Mouse (Mus musculus) spleen, adult 2 months (tissue): ENCODE data around the gene Rreb1. TPM values are rescaled to one million over a fixed set of nuclear protein-coding genes. Genes with fewer than 3 reads are reported as not detected.
A peak's percentile ranks its signal among the peaks of the same experiment; 100 is the strongest.

ENCODE experiments used
- DNase-seq, 2 experiments: peaks; one replicate each; pipeline versions ENCODE4 v3.0.0 to v3.0.0-alpha.2; 2012 to 2021; ENCODE audit warnings: low spot score in 2 of 2, low read depth in 1 of 2
- H3K27ac ChIP-seq: fragments of 200-500 bp; 2 replicates; pipeline ENCODE4 v1.5.1; 2012; ENCODE audit warnings: low read length, inconsistent platforms; ENCODE audit not compliant: insufficient read depth
- H3K27me3 ChIP-seq: fragments of 200-500 bp; 2 replicates; pipeline ENCODE4 v1.6.1; 2012; ENCODE audit warnings: mild to moderate bottlenecking, moderate library complexity, low read length, inconsistent platforms; ENCODE audit not compliant: control insufficient read depth, insufficient read depth
- H3K36me3 ChIP-seq: fragments of 200-500 bp; 2 replicates; pipeline ENCODE4 v1.6.1; 2012; ENCODE audit warnings: mild to moderate bottlenecking, low read length, inconsistent platforms; ENCODE audit not compliant: control insufficient read depth, insufficient read depth
- H3K4me1 ChIP-seq: fragments of 200-500 bp; 2 replicates; pipeline ENCODE4 v1.6.1; 2011; ENCODE audit warnings: inconsistent platforms; ENCODE audit not compliant: control insufficient read depth, insufficient read depth, insufficient read length
- H3K4me3 ChIP-seq: fragments of 200-500 bp; 2 replicates; pipeline ENCODE4 v1.5.1; 2011; ENCODE audit warnings: mild to moderate bottlenecking, inconsistent platforms; ENCODE audit not compliant: insufficient read depth, insufficient read length; ENCODE audit errors: extremely low read depth
- CTCF ChIP-seq: fragments of 200-500 bp; IDR thresholded peaks from 2 replicates; pipeline ENCODE4 v1.5.1; 2011; ENCODE audit warnings: mild to moderate bottlenecking, inconsistent platforms; ENCODE audit not compliant: insufficient read depth, insufficient read length, insufficient replicate concordance; ENCODE audit errors: extremely low read depth
- POLR2A ChIP-seq: fragments of 200-500 bp; IDR thresholded peaks from 2 replicates; pipeline ENCODE4 v1.6.1; 2011; ENCODE audit warnings: low read depth, low read length, inconsistent platforms
- WGBS: fragments of 180-500 bp; shearing (Covaris S2); methylation state at CpG from one replicate; pipeline ENCODE4 v1.1.7; 2018; 5-methylcytosine and 5-hydroxymethylcytosine counted together
- polyA plus RNA-seq: library from polyadenylated mRNA; depleted of rRNA; stranded (reverse); fragments of >200 nt; gene quantifications from 2 replicates; pipeline ENCODE4 v1.2.3, GENCODE M21; 2012

Rreb1 gene
- polyA plus RNA-seq, 1 experiment: 15.5 TPM

DNA sequence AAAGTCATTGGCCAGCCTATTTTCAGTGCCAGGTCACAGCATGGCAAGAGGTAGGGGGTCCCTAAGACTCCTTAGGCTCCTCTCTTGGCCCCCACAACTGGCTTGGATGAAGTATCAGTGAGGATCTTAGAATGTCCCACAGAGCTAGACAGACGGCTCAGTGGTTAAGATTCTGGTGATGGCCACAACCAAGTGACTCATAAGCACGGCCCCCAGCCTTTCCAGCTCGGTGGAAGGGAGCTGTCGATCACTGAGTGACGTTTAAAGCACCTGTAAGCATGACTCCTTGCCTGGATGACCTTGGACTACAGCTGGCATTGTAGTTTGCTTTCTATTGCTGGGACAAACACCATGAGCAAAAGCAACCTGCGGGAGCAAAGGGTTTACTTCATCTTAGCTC lies 174.8 kb downstream of the Rreb1 start:
- H3K4me3 ChIP-seq: no peak overlapping the region
- no peak overlapping the region for H3K27ac ChIP-seq
- no peaks in the 10 kb centered on the region for H3K4me1 ChIP-seq
- H3K36me3 ChIP-seq: peaks cover 26% of the 10 kb centered on the region
- no peak for TF ChIP-seq CTCF
- no peak for TF ChIP-seq POLR2A
- H3K27me3 ChIP-seq: no peaks in the 10 kb centered on the region
- 88% methylated on average over 6 of the region's 6 CpGs for WGBS
- DNase-seq: no peak

DNA sequence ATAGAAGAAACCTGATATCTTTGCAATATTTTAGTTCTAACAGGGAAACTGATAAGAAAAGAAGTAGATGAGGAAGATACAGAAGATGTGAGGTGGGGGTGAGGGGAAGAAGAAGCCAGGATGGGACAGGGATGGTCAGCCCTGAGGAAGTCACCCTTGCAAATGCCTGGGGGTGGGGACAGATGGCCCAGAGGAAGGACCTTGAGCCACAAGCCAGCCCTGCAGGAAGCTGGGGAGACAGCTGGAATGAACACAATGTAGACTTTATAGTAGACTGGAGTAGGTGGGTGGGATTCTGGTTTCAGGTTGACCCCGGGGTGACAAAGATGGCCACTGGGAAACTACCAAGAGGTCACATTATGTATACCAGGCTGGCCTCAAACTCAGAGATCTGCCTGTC lies 176.1 kb downstream of the Rreb1 start:
- Histone ChIP-seq H3K27me3 (no peaks in the 10 kb centered on the region), H3K36me3 (peaks cover 15% of the 10 kb centered on the region), H3K4me3 (no peak overlapping the region), H3K4me1 (peaks cover 2% of the 10 kb centered on the region; the same call in 1 of the 2 replicates), H3K27ac (no peak overlapping the region)
- no peak for DNase-seq
- WGBS: 66% methylated on average over 1 of the region's 1 CpGs
- TF ChIP-seq CTCF (no peak), POLR2A (no peak)

DNA sequence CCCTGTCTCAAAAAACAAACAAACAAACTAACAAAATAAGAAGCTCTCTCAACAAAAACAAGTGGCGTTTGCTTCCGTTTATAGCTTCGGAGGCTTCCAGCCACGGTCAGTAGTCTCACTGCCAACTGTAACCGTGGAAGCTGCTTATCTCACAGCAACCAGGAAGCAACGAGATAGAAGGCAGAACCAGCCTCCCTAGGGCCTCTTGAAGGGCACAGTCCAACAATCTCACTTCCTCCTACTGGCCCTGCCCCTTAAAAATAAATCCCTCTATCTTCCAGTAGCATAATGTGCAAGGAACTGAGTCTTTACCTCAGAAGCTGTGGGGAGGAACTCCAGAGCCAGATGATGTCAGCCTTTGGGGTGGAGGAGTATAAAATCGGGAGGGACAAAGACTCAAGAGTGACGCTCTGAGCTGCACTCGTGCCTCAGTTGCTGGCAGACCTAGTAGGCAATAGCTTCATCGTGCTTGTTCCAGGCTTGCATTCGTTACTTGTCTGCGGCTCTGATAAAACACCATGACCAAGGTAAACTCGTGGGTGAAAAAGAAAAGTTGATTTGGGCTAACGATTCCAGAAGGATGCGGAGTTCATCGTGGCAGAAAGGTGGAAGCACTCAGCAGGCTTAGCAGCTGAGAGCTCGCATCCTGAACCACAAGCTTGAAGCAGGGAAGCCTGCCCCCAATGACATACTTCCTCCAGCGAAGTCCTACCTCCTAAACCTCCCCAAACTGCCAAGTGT lies 180.5 kb downstream of the Rreb1 start:
- 60% methylated on average over 18 of the region's 18 CpGs for WGBS
- peak; percentile 44 to 45 for DNase-seq
- no peak for TF ChIP-seq CTCF
- TF ChIP-seq POLR2A: no peak

DNA sequence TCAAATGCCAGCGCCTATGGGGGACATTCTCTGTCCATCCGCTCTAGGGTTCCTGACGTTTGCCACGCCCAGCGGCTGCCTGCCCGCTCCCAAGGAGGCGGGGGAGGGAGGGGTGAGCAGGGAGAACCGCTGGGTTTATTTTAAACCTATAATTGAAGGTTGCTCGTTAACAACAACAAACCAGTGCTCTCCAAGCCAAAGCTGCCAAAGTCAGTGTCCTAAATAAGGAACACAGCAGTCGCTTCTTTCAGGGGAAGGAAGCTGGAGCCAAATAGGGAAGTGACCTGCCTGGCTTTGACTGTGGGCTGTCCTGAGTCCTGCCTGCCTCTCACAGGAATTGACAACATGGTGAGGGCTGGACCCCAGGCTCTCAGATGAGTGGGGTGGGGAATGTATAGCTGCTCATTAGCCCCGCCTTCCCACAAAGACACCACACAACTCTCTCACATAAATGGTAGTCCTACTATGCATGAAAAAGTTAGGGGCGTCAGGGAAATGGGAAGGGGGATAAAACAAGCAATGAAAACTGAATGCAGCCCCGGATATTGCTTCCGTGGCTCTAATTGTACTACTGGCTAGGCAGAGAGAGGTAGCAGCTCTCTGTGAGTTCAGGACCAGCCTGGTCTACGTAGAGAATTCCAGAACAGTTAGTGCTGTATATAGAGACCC lies 181.2 kb downstream of the Rreb1 start:
- no peaks in the 10 kb centered on the region for H3K36me3 ChIP-seq
- TF ChIP-seq POLR2A (no peak), CTCF (no peak)
- 71% methylated on average over 15 of the region's 15 CpGs for WGBS
- H3K27ac ChIP-seq: peak overlapping the region; percentile 47; the same call in 1 of the 2 replicates
- peaks cover 2% of the 10 kb centered on the region; the same call in 1 of the 2 replicates for H3K4me1 ChIP-seq
- H3K4me3 ChIP-seq: no peak overlapping the region
- DNase-seq: no peak
- no peaks in the 10 kb centered on the region for H3K27me3 ChIP-seq

More for the DNA sequence above, 180.5 kb downstream of the Rreb1 start:
- Histone ChIP-seq H3K36me3 (no peaks in the 10 kb centered on the region), H3K27ac (peak overlapping the region; percentile 47), H3K4me3 (no peak overlapping the region), H3K4me1 (peaks cover 2% of the 10 kb centered on the region; the same call in 1 of the 2 replicates), H3K27me3 (no peaks in the 10 kb centered on the region)

DNA sequence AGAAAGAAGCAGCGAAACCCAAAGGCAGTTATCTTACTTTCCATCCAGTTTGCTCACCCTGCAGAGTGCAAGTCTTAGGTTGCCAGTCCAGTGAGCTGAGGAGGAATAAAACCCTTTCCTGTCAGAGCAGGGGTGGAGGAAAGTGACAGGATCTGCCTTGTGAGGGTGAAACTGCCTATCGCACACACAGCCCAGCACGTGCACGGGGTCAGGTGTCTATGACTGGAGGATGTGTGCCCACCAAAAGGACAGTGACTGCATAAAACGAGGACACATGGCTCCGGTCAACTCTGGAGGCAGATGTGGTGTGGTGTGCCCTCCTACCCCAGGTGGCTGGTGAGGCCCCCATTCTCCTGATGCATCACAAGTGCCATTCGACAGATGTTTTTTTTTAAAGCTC lies 181.7 kb downstream of the Rreb1 start:
- Histone ChIP-seq H3K36me3 (no peaks in the 10 kb centered on the region), H3K4me1 (peaks cover 2% of the 10 kb centered on the region; the same call in 1 of the 2 replicates), H3K27me3 (no peaks in the 10 kb centered on the region), H3K27ac (no peak overlapping the region), H3K4me3 (no peak overlapping the region)
- TF ChIP-seq CTCF: no peak
- TF ChIP-seq POLR2A: no peak
- 50% methylated on average over 7 of the region's 7 CpGs for WGBS
- no peak for DNase-seq

DNA sequence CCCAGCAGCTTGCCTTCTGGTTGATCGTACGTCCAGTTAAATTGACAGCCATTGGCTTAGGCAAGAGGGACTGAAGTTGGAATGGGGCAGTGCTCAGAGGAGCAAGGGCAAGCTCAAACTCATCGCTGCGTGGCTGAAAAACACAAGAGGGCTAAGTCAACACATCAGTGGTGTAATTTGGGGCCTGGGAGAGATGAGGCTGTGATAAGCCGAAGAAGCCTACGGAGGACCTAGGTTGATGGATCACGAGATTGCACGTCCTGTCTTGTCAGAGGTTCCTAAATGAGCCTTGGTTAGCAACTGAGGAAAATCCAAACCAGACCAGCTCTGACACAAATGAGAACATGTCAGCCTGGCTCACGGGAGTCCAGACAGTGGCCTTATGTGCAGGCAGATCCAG lies 184.3 kb downstream of the Rreb1 start:
- Histone ChIP-seq H3K36me3 (no peaks in the 10 kb centered on the region), H3K27me3 (no peaks in the 10 kb centered on the region), H3K27ac (no peak overlapping the region), H3K4me1 (peaks cover 15% of the 10 kb centered on the region; the same call in 1 of the 2 replicates), H3K4me3 (no peak overlapping the region)
- TF ChIP-seq CTCF (no peak), POLR2A (no peak)
- WGBS: 94% methylated on average over 9 of the region's 9 CpGs
- no peak for DNase-seq
